Mouse (Mus musculus) hindbrain, embryonic 11.5 days (tissue): ENCODE measurements at regions not wholly inside any gene's neighbourhood (a gene's known extent, or its start where the extent isn't known, plus 50 kb on each side); places are given as distances from the start of the nearest gene placed in this dataset.
"Not testable (repeated sequence)": the region's sequence is repeated elsewhere in the genome, so short reads cannot be mapped to it uniquely, and the experiment has no call there.

ENCODE experiments used
- ATAC-seq: fragments of 200-750 bp; cut with Nextera tagmentation; 2 replicates; pipeline ENCODE4 v1.8.0; 2017; ENCODE audit warnings: mild to moderate bottlenecking, moderate TSS enrichment, moderate library complexity; ENCODE audit not compliant: low FRiP score
- DNase-seq: peaks from one replicate; pipeline ENCODE4 v3.0.0-alpha.2; 2015; ENCODE audit warnings: low spot score
- H3K27ac ChIP-seq: fragments of 300-500 bp; sonication (generic); 2 replicates; pipeline ENCODE4 v1.5.1; 2014; ENCODE audit warnings: mild to moderate bottlenecking, low read depth, low read length
- H3K27me3 ChIP-seq: fragments of 300-500 bp; sonication (generic); 2 replicates; pipeline ENCODE4 v1.6.1; 2014; ENCODE audit warnings: mild to moderate bottlenecking, low read length, moderate library complexity, mixed read lengths; ENCODE audit not compliant: control insufficient read depth, insufficient read depth
- H3K36me3 ChIP-seq: fragments of 300-500 bp; sonication (generic); 2 replicates; pipeline ENCODE4 v1.6.1; 2014; ENCODE audit warnings: mild to moderate bottlenecking, low read length, moderate library complexity, mixed read lengths; ENCODE audit not compliant: control insufficient read depth, insufficient read depth
- H3K4me1 ChIP-seq: fragments of 300-500 bp; sonication (generic); replicated peaks from 2 replicates; pipeline ENCODE4 v1.6.1; 2014; ENCODE audit warnings: low read length, mixed read lengths; ENCODE audit not compliant: control insufficient read depth, insufficient read depth
- H3K4me2 ChIP-seq: fragments of 300-500 bp; sonication (generic); replicated peaks from 2 replicates; pipeline ENCODE4 v1.6.1; 2014; ENCODE audit warnings: mild to moderate bottlenecking, low read depth, low read length
- H3K4me3 ChIP-seq: fragments of 300-500 bp; sonication (generic); 2 replicates; pipeline ENCODE4 v1.5.1; 2014; ENCODE audit warnings: low read depth, low read length
- H3K9ac ChIP-seq: fragments of 300-500 bp; sonication (generic); 2 replicates; pipeline ENCODE4 v1.6.1; 2014; ENCODE audit warnings: low read depth, low read length
- H3K9me3 ChIP-seq: fragments of 300-500 bp; sonication (generic); 2 replicates; pipeline ENCODE4 v1.6.1; 2016; ENCODE audit warnings: low read length; ENCODE audit not compliant: control insufficient read depth
- WGBS: fragments of 180-500 bp; shearing (Covaris S2); extraction: QIAGEN DNeasy Blood & Tissue Kit; methylation state at CpG from one replicate; pipeline ENCODE4 v1.1.7; 2014; 5-methylcytosine and 5-hydroxymethylcytosine counted together

GRCm38 (mm10) chrX:159055689-159056461 lies 154.2 kb upstream of the Rps6ka3 start:
- Histone ChIP-seq H3K27me3 (peaks cover 2% of the 10 kb centered on the region; the same call in 1 of the 2 replicates), H3K36me3 (no peaks in the 10 kb centered on the region), H3K4me2 (no peak overlapping the region), H3K4me3 (no peak overlapping the region), H3K9ac (no peak overlapping the region), H3K4me1 (no peaks in the 10 kb centered on the region), H3K9me3 (no peaks in the 10 kb centered on the region), H3K27ac (no peak overlapping the region)
- 87% methylated on average over 8 of the region's 8 CpGs for WGBS
- ATAC-seq (no peak), DNase-seq (no peak)

- Histone ChIP-seq H3K36me3 (no peaks in the 10 kb centered on the region), H3K4me1 (no peaks in the 10 kb centered on the region), H3K27ac (no peak overlapping the region), H3K27me3 (peaks cover 2% of the 10 kb centered on the region; the same call in 1 of the 2 replicates), H3K9me3 (no peaks in the 10 kb centered on the region), H3K9ac (no peak overlapping the region), H3K4me3 (no peak overlapping the region), H3K4me2 (no peak overlapping the region)
- DNase-seq, result no peak
- ATAC-seq, result no peak
Measured at GRCm38 (mm10) chrX:159056462-159056805, 153.7 kb upstream of the Rps6ka3 start.

- no peak overlapping the region for H3K27ac ChIP-seq
- no peak for ATAC-seq
- H3K36me3 ChIP-seq, result no peaks in the 10 kb centered on the region
- no peak overlapping the region for H3K9ac ChIP-seq
- H3K4me2 ChIP-seq, result no peak overlapping the region
- H3K4me3 ChIP-seq, result no peak overlapping the region
- H3K4me1 ChIP-seq, result no peaks in the 10 kb centered on the region
- DNase-seq, result no peak
- no peaks in the 10 kb centered on the region for H3K9me3 ChIP-seq
- peaks cover 2% of the 10 kb centered on the region; the same call in 1 of the 2 replicates for H3K27me3 ChIP-seq
Measured at GRCm38 (mm10) chrX:159058931-159059330, 151.2 kb upstream of the Rps6ka3 start.

GRCm38 (mm10) chrX:159061322-159061721 lies 148.8 kb upstream of the Rps6ka3 start:
- no peaks in the 10 kb centered on the region for H3K9me3 ChIP-seq
- H3K36me3 ChIP-seq, result no peaks in the 10 kb centered on the region
- H3K4me1 ChIP-seq, result no peaks in the 10 kb centered on the region
- DNase-seq (no peak), ATAC-seq (no peak)
- no peak overlapping the region for H3K4me2 ChIP-seq
- H3K4me3 ChIP-seq, result no peak overlapping the region
- no peak overlapping the region for H3K27ac ChIP-seq
- H3K27me3 ChIP-seq, result peaks cover 2% of the 10 kb centered on the region; the same call in 1 of the 2 replicates
- no peak overlapping the region for H3K9ac ChIP-seq

GRCm38 (mm10) chrX:159066212-159066611 lies 143.9 kb upstream of the Rps6ka3 start:
- Histone ChIP-seq H3K27ac (no peak overlapping the region), H3K9me3 (no peaks in the 10 kb centered on the region), H3K4me1 (no peaks in the 10 kb centered on the region), H3K27me3 (no peaks in the 10 kb centered on the region), H3K36me3 (no peaks in the 10 kb centered on the region), H3K9ac (no peak overlapping the region), H3K4me2 (no peak overlapping the region), H3K4me3 (no peak overlapping the region)
- WGBS, result 84% methylated on average over 2 of the region's 2 CpGs
- ATAC-seq (no peak), DNase-seq (no peak)

GRCm38 (mm10) chrX:159072647-159073046 lies 137.5 kb upstream of the Rps6ka3 start:
- H3K27ac ChIP-seq, result no peak overlapping the region
- H3K36me3 ChIP-seq, result no peaks in the 10 kb centered on the region
- H3K9me3 ChIP-seq, result no peaks in the 10 kb centered on the region
- no peak overlapping the region for H3K9ac ChIP-seq
- DNase-seq (no peak), ATAC-seq (no peak)
- H3K27me3 ChIP-seq, result no peaks in the 10 kb centered on the region
- H3K4me1 ChIP-seq, result no peaks in the 10 kb centered on the region
- H3K4me2 ChIP-seq, result no peak overlapping the region
- H3K4me3 ChIP-seq, result no peak overlapping the region
- WGBS, result 81% methylated on average over 3 of the region's 3 CpGs

- DNase-seq, result no peak
- Histone ChIP-seq H3K4me3 (no peak overlapping the region), H3K27me3 (no peaks in the 10 kb centered on the region), H3K9me3 (no peaks in the 10 kb centered on the region), H3K4me1 (no peaks in the 10 kb centered on the region), H3K9ac (no peak overlapping the region), H3K36me3 (no peaks in the 10 kb centered on the region), H3K4me2 (no peak overlapping the region), H3K27ac (no peak overlapping the region)
- ATAC-seq, result no peak
Measured at GRCm38 (mm10) chrX:159073533-159073932, 136.6 kb upstream of the Rps6ka3 start.

- ATAC-seq (no peak), DNase-seq (no peak)
- WGBS, result 92% methylated on average over 2 of the region's 2 CpGs
- H3K36me3 ChIP-seq, result no peaks in the 10 kb centered on the region
- no peak overlapping the region for H3K4me2 ChIP-seq
- no peaks in the 10 kb centered on the region for H3K9me3 ChIP-seq
- H3K4me3 ChIP-seq, result no peak overlapping the region
- H3K27me3 ChIP-seq, result no peaks in the 10 kb centered on the region
- no peak overlapping the region for H3K9ac ChIP-seq
- H3K27ac ChIP-seq, result no peak overlapping the region
- no peaks in the 10 kb centered on the region for H3K4me1 ChIP-seq
Measured at GRCm38 (mm10) chrX:159080508-159080907, 129.6 kb upstream of the Rps6ka3 start.

GRCm38 (mm10) chrX:159110651-159111050 lies 99.5 kb upstream of the Rps6ka3 start:
- not testable (repeated sequence) for H3K9me3 ChIP-seq, ATAC-seq, H3K27me3 ChIP-seq, H3K9ac ChIP-seq, H3K4me3 ChIP-seq, H3K27ac ChIP-seq, H3K4me1 ChIP-seq, H3K4me2 ChIP-seq, H3K36me3 ChIP-seq, DNase-seq
- 93% methylated on average over 6 of the region's 6 CpGs for WGBS
